Mouse (Mus musculus): ENCODE measurements around the gene Rasgrf1.

DNA sequence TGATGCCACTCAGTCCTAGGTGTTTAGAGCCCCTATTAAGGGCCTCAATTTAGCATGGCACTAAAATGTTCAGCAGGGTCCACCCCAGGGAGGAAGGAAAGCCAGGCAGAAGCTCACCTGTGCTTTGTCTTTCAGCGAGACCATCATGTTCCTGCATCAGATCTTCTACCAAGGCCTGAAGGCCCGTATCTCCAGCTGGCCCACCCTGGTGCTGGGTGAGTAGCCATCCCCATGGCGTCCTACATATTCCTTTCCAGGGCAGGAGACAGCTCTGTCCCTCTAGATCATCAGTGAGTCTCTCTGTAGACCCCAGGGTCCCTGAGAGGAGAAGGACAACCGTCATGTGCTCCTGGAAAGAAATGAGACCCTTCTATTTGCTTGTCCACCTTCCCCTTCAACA is 58.0 kb downstream of the Rasgrf1 start:
- TF ChIP-seq CTCF (IDR thresholded peaks at IDR 0.05; ENCODE audit: extremely low read depth, insufficient read depth, low read length): no peak
- TF ChIP-seq POLR2A (IDR thresholded peaks at IDR 0.05; ENCODE audit: extremely low read depth, insufficient read depth, low read length): no peak

All from cortical plate, adult 2 months (tissue).